In the genomic region with DNA sequence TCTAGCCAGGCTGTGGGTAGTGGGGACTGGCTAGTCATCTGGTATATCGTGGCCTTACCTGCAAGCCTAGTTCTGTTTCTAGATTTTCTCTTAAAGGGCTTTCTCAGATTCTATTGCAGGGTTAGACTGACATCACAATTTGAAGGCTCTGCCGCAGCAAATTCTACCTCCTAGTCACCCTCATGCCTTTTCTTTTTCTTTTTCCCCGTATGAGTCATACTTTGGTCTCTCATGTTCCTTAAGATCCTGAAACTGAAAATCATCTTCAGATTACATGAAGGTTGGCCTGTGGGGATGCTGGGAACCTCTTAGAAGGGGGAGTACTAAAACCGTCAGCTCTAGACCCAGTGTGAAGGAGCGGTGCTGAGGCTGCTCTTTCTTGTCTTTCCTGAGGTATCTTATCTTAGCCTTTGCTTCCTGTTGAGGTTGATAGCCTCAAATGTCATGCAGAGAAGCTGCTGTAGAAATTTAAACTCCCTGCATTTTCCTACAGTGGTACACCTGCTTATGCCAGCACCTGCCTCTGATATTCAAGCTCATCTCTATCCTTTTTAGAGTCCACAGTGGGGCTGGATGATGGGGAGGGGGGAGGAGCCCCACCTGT, we compare ENCODE assay signal across 17 mouse cellular contexts.
DNase-seq lines count a peak whose midpoint lies in the region; ATAC-seq and TF ChIP-seq lines count a peak whose summit lies in the region.
"Had no signal": no experiment of that assay in that cellular context is flagged by ENCODE, and none has a peak within 500 bp of the region (broad histone marks: within the 10 kb centered on the region; RNA-seq: fewer than 3 reads in every experiment).

No protein-coding gene starts in this region.

- no peak for ATAC-seq in kidney, embryonic 15.5 days (replicated peaks; ENCODE audit: low FRiP score)
- no peak for ATAC-seq in cerebellum, adult (ENCODE audit: insufficient number of reproducible peaks, low FRiP score, low TSS enrichment)
- no peak for ATAC-seq in liver, embryonic 11.5 days (replicated peaks; ENCODE audit: low FRiP score)
- ATAC-seq: forebrain, postnatal 0 days; intestine, embryonic 15.5 days; liver, embryonic 12.5 days; midbrain, embryonic 13.5 days had no signal

- WGBS in kidney, embryonic 15.5 days: 61% methylated on average over 5 of the region's 5 CpGs
- WGBS in kidney, adult 2 months: 71% methylated on average over 5 of the region's 5 CpGs
- WGBS in small intestine, adult 2 months: 60% methylated on average over 5 of the region's 5 CpGs
- 43% methylated on average over 5 of the region's 5 CpGs for WGBS in liver, embryonic 11.5 days

- H3K9ac ChIP-seq in kidney, embryonic 15.5 days: no peak overlapping the region
- no peak overlapping the region for H3K9ac ChIP-seq in liver, embryonic 11.5 days (ENCODE audit: low read depth, low read length)
- H3K9ac ChIP-seq: forebrain, postnatal 0 days; heart, embryonic 15.5 days; intestine, embryonic 15.5 days; liver, embryonic 12.5 days; lung, embryonic 15.5 days; midbrain, embryonic 13.5 days had no signal

- no peak for TF ChIP-seq CTCF in kidney, adult 2 months (conservative IDR thresholded peaks at IDR 0.05; ENCODE audit: insufficient read depth, insufficient read length, low read depth, low read length)
- no peak for TF ChIP-seq CTCF in small intestine, adult 2 months (IDR thresholded peaks at IDR 0.05; ENCODE audit: extremely low read depth, insufficient read length, insufficient replicate concordance, low read depth, low read length)

- H3K9me3 ChIP-seq in kidney, embryonic 15.5 days (replicated peaks): no peaks in the 10 kb centered on the region
- no peaks in the 10 kb centered on the region for H3K9me3 ChIP-seq in liver, embryonic 11.5 days (ENCODE audit: control insufficient read depth, low read length)
- H3K9me3 ChIP-seq: heart, embryonic 15.5 days; intestine, embryonic 15.5 days; liver, embryonic 12.5 days; lung, embryonic 15.5 days; midbrain, embryonic 13.5 days had no signal

- no peak overlapping the region for H3K4me3 ChIP-seq in kidney, embryonic 15.5 days (replicated peaks)
- H3K4me3 ChIP-seq in kidney, adult 2 months (ENCODE audit: insufficient read depth, low read depth, low read length): no peak overlapping the region
- H3K4me3 ChIP-seq in small intestine, adult 2 months (ENCODE audit: low read depth, low read length): no peak overlapping the region
- H3K4me3 ChIP-seq in liver, embryonic 11.5 days (ENCODE audit: low read depth, low read length): no peak overlapping the region
- H3K4me3 ChIP-seq: heart, embryonic 15.5 days; intestine, embryonic 15.5 days; liver, embryonic 12.5 days; lung, embryonic 15.5 days; midbrain, embryonic 13.5 days had no signal

- peak overlapping the region; percentile 84 for H3K27ac ChIP-seq in kidney, embryonic 15.5 days
- no peak overlapping the region; the same call in 1 of the 2 replicates for H3K27ac ChIP-seq in kidney, adult 2 months (ENCODE audit: insufficient read depth, low read depth, low read length)
- H3K27ac ChIP-seq in small intestine, adult 2 months (ENCODE audit: insufficient read depth, low read depth, low read length): peak overlapping the region; percentile 7; the same call in 1 of the 2 replicates
- H3K27ac ChIP-seq in liver, embryonic 11.5 days (ENCODE audit: low read depth, low read length): no peak overlapping the region
- H3K27ac ChIP-seq: heart, embryonic 15.5 days; intestine, embryonic 15.5 days; liver, embryonic 12.5 days; lung, embryonic 15.5 days; midbrain, embryonic 13.5 days had no signal

- no peaks in the 10 kb centered on the region for H3K27me3 ChIP-seq in kidney, embryonic 15.5 days
- H3K27me3 ChIP-seq in kidney, adult 2 months (replicated peaks; ENCODE audit: control insufficient read depth, insufficient read depth, low read length): no peaks in the 10 kb centered on the region
- no peaks in the 10 kb centered on the region for H3K27me3 ChIP-seq in small intestine, adult 2 months (ENCODE audit: control insufficient read depth, insufficient read depth, low read length)
- no peaks in the 10 kb centered on the region for H3K27me3 ChIP-seq in liver, embryonic 11.5 days (replicated peaks; ENCODE audit: control insufficient read depth, insufficient read depth, low read length)
- H3K27me3 ChIP-seq: heart, embryonic 15.5 days; intestine, embryonic 15.5 days; liver, embryonic 12.5 days; lung, embryonic 15.5 days; midbrain, embryonic 13.5 days had no signal

- H3K4me1 ChIP-seq in kidney, embryonic 15.5 days: peaks cover 49% of the 10 kb centered on the region
- H3K4me1 ChIP-seq in kidney, adult 2 months (ENCODE audit: control insufficient read depth, insufficient read depth, low read length): no peaks in the 10 kb centered on the region
- H3K4me1 ChIP-seq in small intestine, adult 2 months (ENCODE audit: control insufficient read depth, insufficient read depth, insufficient read length, low read length): no peaks in the 10 kb centered on the region
- peaks cover 3% of the 10 kb centered on the region; the same call in 1 of the 2 replicates for H3K4me1 ChIP-seq in liver, embryonic 11.5 days (replicated peaks; ENCODE audit: control insufficient read depth, insufficient read depth, low read length)

- DNase-seq in kidney, adult 2 months: no peak
- peak; percentile 20 for DNase-seq in T-cell, adult 2 months (ENCODE audit: low spot score)
- no peak for DNase-seq in liver, embryonic 11.5 days (ENCODE audit: low spot score)
- DNase-seq in neural tube, embryonic 10.5 days (ENCODE audit: extremely low spot score, low spot score): no peak
- DNase-seq: adrenal gland, postnatal 25 days; cerebellum, adult 9-11 months; heart, adult 18-20 months; left cerebral cortex, postnatal 4 days had no signal

- no peak for TF ChIP-seq POLR2A in kidney, adult 2 months (IDR thresholded peaks at IDR 0.05; ENCODE audit: low read depth, low read length)
- TF ChIP-seq POLR2A in small intestine, adult 2 months (IDR thresholded peaks at IDR 0.05; ENCODE audit: low read depth, low read length): no peak

- no peaks in the 10 kb centered on the region for H3K36me3 ChIP-seq in kidney, embryonic 15.5 days
- H3K36me3 ChIP-seq in kidney, adult 2 months (ENCODE audit: control insufficient read depth, insufficient read depth, low read length): no peaks in the 10 kb centered on the region
- H3K36me3 ChIP-seq in small intestine, adult 2 months (ENCODE audit: control insufficient read depth, insufficient read depth, low read length): no peaks in the 10 kb centered on the region
- no peaks in the 10 kb centered on the region for H3K36me3 ChIP-seq in liver, embryonic 11.5 days (ENCODE audit: control insufficient read depth, insufficient read depth, low read length)
- H3K36me3 ChIP-seq: heart, embryonic 15.5 days; intestine, embryonic 15.5 days; liver, embryonic 12.5 days; lung, embryonic 15.5 days; midbrain, embryonic 13.5 days had no signal

- H3K4me2 ChIP-seq in kidney, embryonic 15.5 days: peak overlapping the region; percentile 41
- no peak overlapping the region for H3K4me2 ChIP-seq in liver, embryonic 11.5 days
- H3K4me2 ChIP-seq: heart, embryonic 15.5 days; liver, embryonic 12.5 days; midbrain, embryonic 13.5 days had no signal

Comparison
In these comparisons a context has a peak if more than half of its experiments do, and no peak if none do; other contexts are left out.
1. H3K27ac ChIP-seq: peak in kidney, embryonic 15.5 days (single experiment) and small intestine, adult 2 months (single experiment); none in kidney, adult 2 months (single experiment) and liver, embryonic 11.5 days (single experiment).